In genomic region chr11:115706584-115706983, GRCm38 (mm10) we compare ENCODE assay signal across 9 mouse cellular contexts. TPM values are rescaled to one million over a fixed set of nuclear protein-coding genes. Genes with fewer than 3 reads are reported as not detected.
DNase-seq lines count a peak whose midpoint lies in the region; ATAC-seq and TF ChIP-seq lines count a peak whose summit lies in the region.
"Had no signal": no experiment of that assay in that cellular context is flagged by ENCODE, and none has a peak within 500 bp of the region (broad histone marks: within the 10 kb centered on the region; RNA-seq: fewer than 3 reads in every experiment).

No protein-coding gene starts in this region.

- no peaks in the 10 kb centered on the region for H3K27me3 ChIP-seq in lung, embryonic 14.5 days (ENCODE audit: insufficient read depth, low read length)
- no peaks in the 10 kb centered on the region for H3K27me3 ChIP-seq in forebrain, embryonic 10.5 days (ENCODE audit: poor library complexity, severe bottlenecking)
- H3K27me3 ChIP-seq in limb, embryonic 10.5 days (ENCODE audit: low read depth, poor library complexity, severe bottlenecking): no peaks in the 10 kb centered on the region
- no peaks in the 10 kb centered on the region for H3K27me3 ChIP-seq in neural tube, embryonic 13.5 days

- H3K9ac ChIP-seq in lung, embryonic 14.5 days: peak overlapping the region; percentile 96; the same call in 1 of the 2 replicates
- H3K9ac ChIP-seq in neural tube, embryonic 13.5 days: peak overlapping the region; percentile 98; the same call in 1 of the 2 replicates

- H3K4me2 ChIP-seq in lung, embryonic 14.5 days: peak overlapping the region; percentile 89
- peak overlapping the region; percentile 87 for H3K4me2 ChIP-seq in neural tube, embryonic 13.5 days

- DNase-seq in lung, embryonic 14.5 days: no peak
- DNase-seq in lung, adult 18-20 months: no peak
- DNase-seq in forebrain, embryonic 10.5 days (ENCODE audit: extremely low spot score, low spot score): no peak
- no peak for DNase-seq in limb, embryonic 10.5 days (ENCODE audit: low spot score)
- no peak for DNase-seq in retina, postnatal 1 day
- no peak for DNase-seq in right cerebral cortex, postnatal 10 days (ENCODE audit: low spot score in 2 of 2)
- no peak for DNase-seq in urinary bladder, postnatal 14 days (ENCODE audit: low spot score)
- DNase-seq: cerebellum, postnatal 25 days had no signal

- H3K27ac ChIP-seq in lung, embryonic 14.5 days (ENCODE audit: low read depth): no peak overlapping the region
- H3K27ac ChIP-seq in forebrain, embryonic 10.5 days: no peak overlapping the region
- H3K27ac ChIP-seq in limb, embryonic 10.5 days: no peak overlapping the region
- H3K27ac ChIP-seq in neural tube, embryonic 13.5 days (replicated peaks): no peak overlapping the region

- H3K36me3 ChIP-seq in lung, embryonic 14.5 days (ENCODE audit: insufficient read depth): no peaks in the 10 kb centered on the region
- H3K36me3 ChIP-seq in forebrain, embryonic 10.5 days (replicated peaks): no peaks in the 10 kb centered on the region
- H3K36me3 ChIP-seq in limb, embryonic 10.5 days: no peaks in the 10 kb centered on the region
- no peaks in the 10 kb centered on the region for H3K36me3 ChIP-seq in neural tube, embryonic 13.5 days

- no peak for TF ChIP-seq CTCF in lung, embryonic 14.5 days (IDR thresholded peaks at IDR 0.05; ENCODE audit: low read depth)

- no peak for ATAC-seq in lung, embryonic 14.5 days (ENCODE audit: insufficient read depth)
- no peak for ATAC-seq in neural tube, embryonic 13.5 days (ENCODE audit: low read depth)

- WGBS in lung, embryonic 14.5 days: 88% methylated on average over 10 of the region's 10 CpGs
- 95% methylated on average over 10 of the region's 10 CpGs for WGBS in forebrain, embryonic 10.5 days
- 93% methylated on average over 10 of the region's 10 CpGs for WGBS in limb, embryonic 10.5 days
- WGBS in neural tube, embryonic 13.5 days: 89% methylated on average over 10 of the region's 10 CpGs

- peak overlapping the region; percentile 99 for H3K4me3 ChIP-seq in lung, embryonic 14.5 days (ENCODE audit: low read depth, low read length)
- H3K4me3 ChIP-seq in forebrain, embryonic 10.5 days: peak overlapping the region; percentile 99
- H3K4me3 ChIP-seq in limb, embryonic 10.5 days: peak overlapping the region; percentile 100; the same call in 1 of the 2 replicates
- peak overlapping the region; percentile 99 for H3K4me3 ChIP-seq in neural tube, embryonic 13.5 days

- 0 out of 2 replicates have a peak, but pooled peaks cover 3% of the 10 kb centered on the region for H3K4me1 ChIP-seq in lung, embryonic 14.5 days (ENCODE audit: insufficient read depth)
- peaks cover 38% of the 10 kb centered on the region for H3K4me1 ChIP-seq in forebrain, embryonic 10.5 days
- peaks cover 28% of the 10 kb centered on the region for H3K4me1 ChIP-seq in limb, embryonic 10.5 days
- peaks cover 39% of the 10 kb centered on the region for H3K4me1 ChIP-seq in neural tube, embryonic 13.5 days (replicated peaks)

- H3K9me3 ChIP-seq in lung, embryonic 14.5 days (ENCODE audit: low read depth, low read length): no peaks in the 10 kb centered on the region
- H3K9me3 ChIP-seq in forebrain, embryonic 10.5 days: no peaks in the 10 kb centered on the region
- H3K9me3 ChIP-seq in limb, embryonic 10.5 days (replicated peaks): no peaks in the 10 kb centered on the region
- no peaks in the 10 kb centered on the region for H3K9me3 ChIP-seq in neural tube, embryonic 13.5 days

RNA-seq across cellular contexts. Expression of gene Grb2, which starts 1.8 kb away (rescaled TPM):
- 41.5 and 48.7 TPM in 2 replicates for polyA plus RNA-seq in lung, embryonic 14.5 days (2014; fragmentation: Nextera tagmentation; extraction: Ambion mirVana)
- 74.4 and 79.6 TPM in 2 replicates for polyA plus RNA-seq in forebrain, embryonic 10.5 days (2016; fragmentation: Nextera tagmentation; extraction: Ambion mirVana)
- 77.2 and 87.8 TPM in 2 replicates for polyA plus RNA-seq in limb, embryonic 10.5 days (2016; fragmentation: Nextera tagmentation; extraction: Ambion mirVana)
- 189 and 191 TPM in 2 replicates for polyA plus RNA-seq in neural tube, embryonic 13.5 days (2015; fragmentation: Nextera tagmentation; extraction: Ambion mirVana)

RNA-seq across cellular contexts. Expression of gene Tmem94, which starts 58.6 kb away (rescaled TPM):
- polyA plus RNA-seq in lung, embryonic 14.5 days (2014; fragmentation: Nextera tagmentation; extraction: Ambion mirVana): 18.5 and 20.9 TPM in 2 replicates
- polyA plus RNA-seq in forebrain, embryonic 10.5 days (2016; fragmentation: Nextera tagmentation; extraction: Ambion mirVana): 36.8 and 38.1 TPM in 2 replicates
- 30.6 and 37.7 TPM in 2 replicates for polyA plus RNA-seq in limb, embryonic 10.5 days (2016; fragmentation: Nextera tagmentation; extraction: Ambion mirVana)
- polyA plus RNA-seq in neural tube, embryonic 13.5 days (2015; fragmentation: Nextera tagmentation; extraction: Ambion mirVana): 25.4 and 25.8 TPM in 2 replicates
